Comparison of ENCODE assay signal across 27 mouse cellular contexts in the genomic region with DNA sequence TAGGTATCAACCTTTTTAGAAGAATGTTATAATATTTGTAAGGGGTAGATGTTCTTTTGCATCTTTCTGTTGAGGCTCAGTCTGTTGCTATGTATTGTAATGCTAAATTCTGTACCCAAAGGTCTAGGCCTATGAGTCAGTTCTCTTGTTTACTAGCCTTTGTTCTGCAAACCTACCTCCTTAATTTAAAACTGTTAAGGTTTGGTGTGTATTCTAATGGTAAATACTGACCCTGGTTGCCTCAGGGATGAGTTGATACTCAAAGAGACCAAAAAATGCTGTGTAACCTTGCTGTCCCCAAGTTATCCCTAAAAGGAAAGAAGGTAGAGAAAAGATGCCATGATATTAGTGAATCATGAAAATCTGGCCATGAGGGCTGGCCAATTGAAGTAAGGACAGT.
"Had no signal": no experiment of that assay in that cellular context is flagged by ENCODE, and none has a peak within 500 bp of the region (broad histone marks: within the 10 kb centered on the region; RNA-seq: fewer than 3 reads in every experiment).

No protein-coding gene starts in this region.

- H3K9ac ChIP-seq: heart, embryonic 13.5 days; heart, embryonic 15.5 days; hindbrain, embryonic 13.5 days; hindbrain, embryonic 15.5 days; limb, embryonic 12.5 days; liver, embryonic 13.5 days; liver, embryonic 15.5 days had no signal

- H3K4me2 ChIP-seq: heart, embryonic 11.5 days; heart, embryonic 13.5 days; heart, embryonic 15.5 days; hindbrain, embryonic 13.5 days; hindbrain, embryonic 15.5 days; limb, embryonic 12.5 days; liver, embryonic 11.5 days; liver, embryonic 13.5 days; liver, embryonic 15.5 days had no signal

- H3K9me3 ChIP-seq: heart, embryonic 13.5 days; heart, embryonic 15.5 days; hindbrain, embryonic 13.5 days; hindbrain, embryonic 15.5 days; limb, embryonic 10.5 days; limb, embryonic 12.5 days; liver, embryonic 13.5 days; liver, embryonic 15.5 days had no signal

- DNase-seq: gastrocnemius, adult 2 months; gastrocnemius, postnatal 10 days; gastrocnemius, postnatal 25 days; heart, adult 18-20 months; heart, postnatal 14 days; heart, postnatal 36 days; kidney, adult 11 months; kidney, adult 2 months; kidney, adult 9 months; kidney, postnatal 10 days; kidney, postnatal 25 days; kidney, postnatal 4 days; liver; liver, embryonic 13.5 days had no signal

- H3K4me3 ChIP-seq: gastrocnemius, adult 2 months; heart, embryonic 13.5 days; heart, embryonic 15.5 days; hindbrain, embryonic 13.5 days; hindbrain, embryonic 15.5 days; layer of hippocampus, adult 2 months; left cerebral cortex, adult 2 months; limb, embryonic 10.5 days; limb, embryonic 12.5 days; liver, embryonic 13.5 days; liver, embryonic 15.5 days had no signal

- H3K4me1 ChIP-seq: heart, embryonic 13.5 days; heart, embryonic 15.5 days; hindbrain, embryonic 13.5 days; hindbrain, embryonic 15.5 days; limb, embryonic 10.5 days; limb, embryonic 12.5 days; liver, embryonic 13.5 days; liver, embryonic 15.5 days had no signal

- ATAC-seq: hindbrain, postnatal 0 days; intestine, embryonic 16.5 days had no signal

- H3K27me3 ChIP-seq: heart, embryonic 13.5 days; heart, embryonic 15.5 days; hindbrain, embryonic 13.5 days; hindbrain, embryonic 15.5 days; limb, embryonic 12.5 days; liver, embryonic 13.5 days; liver, embryonic 15.5 days had no signal

- H3K36me3 ChIP-seq: heart, embryonic 13.5 days; heart, embryonic 15.5 days; hindbrain, embryonic 13.5 days; hindbrain, embryonic 15.5 days; limb, embryonic 10.5 days; limb, embryonic 12.5 days; liver, embryonic 13.5 days; liver, embryonic 15.5 days had no signal

- H3K27ac ChIP-seq: gastrocnemius, adult 2 months; heart, embryonic 13.5 days; heart, embryonic 15.5 days; hindbrain, embryonic 13.5 days; hindbrain, embryonic 15.5 days; hindbrain, postnatal 0 days; layer of hippocampus, adult 2 months; left cerebral cortex, adult 2 months; limb, embryonic 10.5 days; limb, embryonic 12.5 days; liver, embryonic 13.5 days; liver, embryonic 15.5 days had no signal
